8 mouse cellular contexts compared by ENCODE assay signal in the genomic region with DNA sequence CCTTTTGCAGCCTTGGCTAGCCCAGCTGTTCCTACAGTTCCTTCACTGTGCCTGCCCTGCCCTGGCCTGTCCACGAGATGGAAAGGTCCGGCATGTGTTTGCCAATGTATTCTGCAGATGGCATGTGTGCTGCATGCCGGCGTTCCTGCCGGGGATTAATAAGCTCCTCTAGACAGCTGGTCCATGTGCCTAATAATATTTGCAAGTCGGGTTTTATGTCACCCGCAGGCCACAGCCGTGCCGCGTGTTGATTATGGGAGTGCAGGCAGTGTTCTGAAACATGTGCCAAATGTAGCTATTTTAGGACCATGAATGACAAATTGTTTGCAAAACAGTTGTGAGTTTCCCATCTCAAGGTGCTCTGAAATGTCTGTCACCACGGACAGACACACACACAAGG.
DNase-seq lines count a peak whose midpoint lies in the region; ATAC-seq lines count a peak whose summit lies in the region.

No protein-coding gene starts in this region.

- H3K4me2 ChIP-seq in heart, embryonic 16.5 days (ENCODE audit: low read depth, low read length): no peak overlapping the region
- no peak overlapping the region for H3K4me2 ChIP-seq in limb, embryonic 11.5 days (ENCODE audit: low read depth, severe bottlenecking)
- H3K4me2 ChIP-seq in stomach, embryonic 15.5 days: no peak overlapping the region

- 64% methylated on average over 11 of the region's 11 CpGs for WGBS in heart, embryonic 16.5 days
- 56% methylated on average over 11 of the region's 11 CpGs for WGBS in limb, embryonic 11.5 days
- WGBS in stomach, embryonic 15.5 days: 58% methylated on average over 11 of the region's 11 CpGs

- 0 out of 2 replicates have a peak, but pooled peaks cover 2% of the 10 kb centered on the region for H3K36me3 ChIP-seq in heart, embryonic 16.5 days (ENCODE audit: control insufficient read depth, insufficient read depth)
- H3K36me3 ChIP-seq in limb, embryonic 11.5 days (ENCODE audit: control insufficient read depth, insufficient read depth, low read length): no peaks in the 10 kb centered on the region
- no peaks in the 10 kb centered on the region for H3K36me3 ChIP-seq in stomach, embryonic 15.5 days

- no peaks in the 10 kb centered on the region for H3K27me3 ChIP-seq in heart, embryonic 16.5 days (ENCODE audit: control insufficient read depth, insufficient read depth, low read length)
- H3K27me3 ChIP-seq in limb, embryonic 11.5 days (ENCODE audit: control insufficient read depth, insufficient read depth, low read length): no peaks in the 10 kb centered on the region
- no peaks in the 10 kb centered on the region for H3K27me3 ChIP-seq in stomach, embryonic 15.5 days (replicated peaks)

- H3K4me3 ChIP-seq in heart, embryonic 16.5 days (ENCODE audit: low read length): no peak overlapping the region
- no peak overlapping the region for H3K4me3 ChIP-seq in limb, embryonic 11.5 days (ENCODE audit: low read depth, low read length)
- H3K4me3 ChIP-seq in stomach, embryonic 15.5 days (replicated peaks): no peak overlapping the region

- H3K4me1 ChIP-seq in heart, embryonic 16.5 days (ENCODE audit: control insufficient read depth, insufficient read depth, low read length): peaks cover 19% of the 10 kb centered on the region
- peaks cover 49% of the 10 kb centered on the region for H3K4me1 ChIP-seq in limb, embryonic 11.5 days (ENCODE audit: control insufficient read depth, insufficient read depth, low read length)
- H3K4me1 ChIP-seq in stomach, embryonic 15.5 days: peaks cover 64% of the 10 kb centered on the region

- ATAC-seq in heart, embryonic 16.5 days (replicated peaks; ENCODE audit: extremely low read depth, insufficient read depth, low FRiP score): no peak; the same call in 1 of the 2 replicates
- ATAC-seq in limb, embryonic 11.5 days (ENCODE audit: insufficient number of reproducible peaks, low FRiP score, low TSS enrichment, low read depth): peak; percentile 55
- no peak for ATAC-seq in stomach, embryonic 15.5 days (ENCODE audit: insufficient read depth, low FRiP score, low read depth)
- ATAC-seq in monocyte, adult 5-6 weeks (replicated peaks; ENCODE audit: insufficient number of reproducible peaks, low FRiP score, low TSS enrichment, poor library complexity, severe bottlenecking): no peak

- H3K9ac ChIP-seq in heart, embryonic 16.5 days (ENCODE audit: low read length): no peak overlapping the region
- no peak overlapping the region for H3K9ac ChIP-seq in limb, embryonic 11.5 days (ENCODE audit: low read length)
- no peak overlapping the region for H3K9ac ChIP-seq in stomach, embryonic 15.5 days

- peak overlapping the region; percentile 4; the same call in 1 of the 2 replicates for H3K27ac ChIP-seq in heart, embryonic 16.5 days (ENCODE audit: low read length)
- peak overlapping the region; percentile 47 for H3K27ac ChIP-seq in limb, embryonic 11.5 days (replicated peaks; ENCODE audit: low read depth, low read length)
- peak overlapping the region; percentile 83; the same call in 1 of the 2 replicates for H3K27ac ChIP-seq in stomach, embryonic 15.5 days

- peak; percentile 63 for DNase-seq in cerebellum, adult 11-12 months
- peak; percentile 67 for DNase-seq in cerebellum, adult 9-10 months
- no peak for DNase-seq in limb, embryonic 11.5 days (ENCODE audit: low spot score)
- no peak for DNase-seq in liver
- no peak for DNase-seq in adrenal gland, postnatal 25 days

- no peaks in the 10 kb centered on the region for H3K9me3 ChIP-seq in heart, embryonic 16.5 days (replicated peaks; ENCODE audit: control insufficient read depth, low read length)
- no peaks in the 10 kb centered on the region for H3K9me3 ChIP-seq in limb, embryonic 11.5 days (ENCODE audit: control insufficient read depth, low read length)
- H3K9me3 ChIP-seq in stomach, embryonic 15.5 days: no peaks in the 10 kb centered on the region

Comparison
In these comparisons a context has a peak if more than half of its experiments do, and no peak if none do; other contexts are left out.
1. DNase-seq: peak in cerebellum, adult 11-12 months (single experiment) and cerebellum, adult 9-10 months (single experiment); none in limb, embryonic 11.5 days (single experiment), liver (single experiment) and adrenal gland, postnatal 25 days (single experiment).
2. H3K27ac ChIP-seq: peak in every context shown above with its lines; median percentile 83 in stomach, embryonic 15.5 days; 47 in limb, embryonic 11.5 days; 4 in heart, embryonic 16.5 days.